ENCODE assay signal across 8 mouse cellular contexts in the genomic region with DNA sequence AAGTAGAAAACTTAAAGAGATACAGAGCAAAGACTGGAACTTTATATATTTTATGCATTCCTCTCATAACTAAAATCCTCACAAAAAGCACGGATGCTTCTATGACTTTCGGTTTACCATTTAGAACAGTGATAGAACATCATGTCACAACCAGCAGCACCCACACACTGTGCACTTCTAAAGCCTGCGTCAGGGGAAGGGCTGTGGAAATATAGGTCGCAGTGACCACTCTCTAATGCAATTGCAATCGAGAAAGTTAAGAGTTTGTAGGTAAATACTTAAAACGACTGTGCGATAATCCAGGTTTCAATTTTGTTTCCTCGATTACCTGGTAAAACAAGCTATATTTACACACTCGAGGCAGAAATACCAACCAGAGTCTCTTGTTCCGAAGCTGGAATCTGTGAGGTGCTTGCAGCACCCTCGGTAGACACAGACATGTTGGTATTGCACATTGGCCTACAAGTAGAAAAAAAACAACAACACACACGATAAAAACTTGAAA. TPM values are rescaled to one million over a fixed set of nuclear protein-coding genes. Genes with fewer than 3 reads are reported as not detected.
A peak's percentile ranks its signal among the peaks of the same experiment; 100 is the strongest.
DNase-seq lines count a peak whose midpoint lies in the region; ATAC-seq and TF ChIP-seq lines count a peak whose summit lies in the region.

No protein-coding gene starts in this region.

- 0 out of 2 replicates have a peak, but pooled peaks cover 4% of the 10 kb centered on the region for H3K4me1 ChIP-seq in kidney, postnatal 0 days (replicated peaks; ENCODE audit: insufficient read depth, low read length)
- H3K4me1 ChIP-seq in embryonic facial prominence, embryonic 10.5 days = peaks cover 16% of the 10 kb centered on the region
- H3K4me1 ChIP-seq in midbrain, postnatal 0 days (ENCODE audit: insufficient read depth, low read length) = no peaks in the 10 kb centered on the region; the same call in none of the 2 replicates

- 35% methylated on average over 12 of the region's 12 CpGs for WGBS in kidney, postnatal 0 days
- WGBS in embryonic facial prominence, embryonic 10.5 days = 58% methylated on average over 12 of the region's 12 CpGs
- 48% methylated on average over 12 of the region's 12 CpGs for WGBS in midbrain, postnatal 0 days

- no peaks in the 10 kb centered on the region for H3K9me3 ChIP-seq in kidney, postnatal 0 days (replicated peaks; ENCODE audit: low read length)
- no peaks in the 10 kb centered on the region for H3K9me3 ChIP-seq in embryonic facial prominence, embryonic 10.5 days
- no peaks in the 10 kb centered on the region for H3K9me3 ChIP-seq in midbrain, postnatal 0 days (ENCODE audit: low read length)

- H3K27ac ChIP-seq in kidney, postnatal 0 days = peak overlapping the region; percentile 98; the same call in 1 of the 2 replicates
- H3K27ac ChIP-seq in embryonic facial prominence, embryonic 10.5 days (replicated peaks) = peak overlapping the region; percentile 100
- peak overlapping the region; percentile 100; the same call in 1 of the 2 replicates for H3K27ac ChIP-seq in midbrain, postnatal 0 days (ENCODE audit: low read depth, low read length)

- ATAC-seq in kidney, postnatal 0 days (replicated peaks; ENCODE audit: low FRiP score, low read depth) = no peak
- ATAC-seq in inflammation-experienced regulatory T-cells, adult 6 months = peak; percentile 14
- no peak for ATAC-seq in midbrain, postnatal 0 days (ENCODE audit: low FRiP score)

- no peak for DNase-seq in kidney, postnatal 0 days (ENCODE audit: low spot score)
- DNase-seq in kidney, postnatal 25 days = no peak
- no peak for DNase-seq in embryonic facial prominence, embryonic 10.5 days (ENCODE audit: low spot score)
- no peak for DNase-seq in midbrain, postnatal 0 days (ENCODE audit: low spot score)
- DNase-seq in adrenal gland, postnatal 14 days = no peak
- no peak for DNase-seq in embryo, embryonic 10.5 days (ENCODE audit: low spot score)
- DNase-seq in embryo, embryonic 9.5 days (ENCODE audit: extremely low spot score) = no peak

- H3K36me3 ChIP-seq in kidney, postnatal 0 days (ENCODE audit: insufficient read depth, low read length) = peaks cover 16% of the 10 kb centered on the region
- H3K36me3 ChIP-seq in embryonic facial prominence, embryonic 10.5 days (replicated peaks) = peaks cover 51% of the 10 kb centered on the region
- peaks cover 7% of the 10 kb centered on the region for H3K36me3 ChIP-seq in midbrain, postnatal 0 days (ENCODE audit: insufficient read depth, low read length)

- H3K27me3 ChIP-seq in kidney, postnatal 0 days (ENCODE audit: insufficient read depth, low read length) = no peaks in the 10 kb centered on the region
- H3K27me3 ChIP-seq in embryonic facial prominence, embryonic 10.5 days (replicated peaks; ENCODE audit: low read depth, poor library complexity, severe bottlenecking) = no peaks in the 10 kb centered on the region
- no peaks in the 10 kb centered on the region for H3K27me3 ChIP-seq in midbrain, postnatal 0 days (ENCODE audit: insufficient read depth, low read length)

- TF ChIP-seq CTCF in kidney, postnatal 0 days (IDR thresholded peaks at IDR 0.05; ENCODE audit: low read depth) = no peak
- no peak for TF ChIP-seq CTCF in midbrain, postnatal 0 days (IDR thresholded peaks at IDR 0.05)

- peak overlapping the region; percentile 55 for H3K4me2 ChIP-seq in kidney, postnatal 0 days (ENCODE audit: low read length)
- H3K4me2 ChIP-seq in midbrain, postnatal 0 days (ENCODE audit: low read depth, low read length, poor library complexity, severe bottlenecking) = peak overlapping the region; percentile 68

- peak overlapping the region; percentile 99 for H3K9ac ChIP-seq in kidney, postnatal 0 days (ENCODE audit: low read depth, low read length)
- H3K9ac ChIP-seq in midbrain, postnatal 0 days (replicated peaks; ENCODE audit: low read length, poor library complexity, severe bottlenecking) = peak overlapping the region; percentile 100

- peak overlapping the region; percentile 99 for H3K4me3 ChIP-seq in kidney, postnatal 0 days (replicated peaks; ENCODE audit: low read depth, low read length)
- H3K4me3 ChIP-seq in embryonic facial prominence, embryonic 10.5 days = peak overlapping the region; percentile 91
- peak overlapping the region; percentile 96 for H3K4me3 ChIP-seq in midbrain, postnatal 0 days (ENCODE audit: low read depth, low read length)

RNA-seq across cellular contexts. Expression of gene Mdm2, which starts 1.2 kb away (rescaled TPM):
- polyA plus RNA-seq in kidney, postnatal 0 days (2015; fragmentation: Nextera tagmentation; extraction: Ambion mirVana) = 22.0 and 24.5 TPM in 2 replicates
- 58.9 and 64.4 TPM in 2 replicates for polyA plus RNA-seq in embryonic facial prominence, embryonic 10.5 days (2016; fragmentation: Nextera tagmentation; extraction: Ambion mirVana)
- 10 to 100 TPM; 42.1 to 88.6 (median 50.8) TPM for polyA plus RNA-seq in inflammation-experienced regulatory T-cells, adult 6 months (2017; shearing (Covaris generic))
- total RNA-seq in midbrain, postnatal 0 days (2014; rRNA removed) = 65.1 and 69.9 TPM in 2 replicates
- 23.2 and 28.7 TPM in 2 replicates for polyA plus RNA-seq in midbrain, postnatal 0 days (2015; fragmentation: Nextera tagmentation; extraction: Ambion mirVana)
- total RNA-seq in adrenal gland, postnatal 14 days (2021) = 42.6 and 53.7 TPM in 2 replicates

RNA-seq across cellular contexts. Expression of gene Slc35e3, which starts 36.8 kb away (rescaled TPM):
- 12.7 and 13.1 TPM in 2 replicates for polyA plus RNA-seq in kidney, postnatal 0 days (2015; fragmentation: Nextera tagmentation; extraction: Ambion mirVana)
- polyA plus RNA-seq in embryonic facial prominence, embryonic 10.5 days (2016; fragmentation: Nextera tagmentation; extraction: Ambion mirVana) = 20.2 and 24.7 TPM in 2 replicates
- polyA plus RNA-seq in inflammation-experienced regulatory T-cells, adult 6 months (2017; shearing (Covaris generic)) = 1 to 10 TPM; 1.8 to 3.5 (median 2.8) TPM
- 29.7 and 31.0 TPM in 2 replicates for total RNA-seq in midbrain, postnatal 0 days (2014; rRNA removed)
- polyA plus RNA-seq in midbrain, postnatal 0 days (2015; fragmentation: Nextera tagmentation; extraction: Ambion mirVana) = 23.7 and 24.4 TPM in 2 replicates
- total RNA-seq in adrenal gland, postnatal 14 days (2021) = 10.3 and 13.4 TPM in 2 replicates
